Mouse (Mus musculus) myocyte (in vitro differentiated cells): ENCODE measurements around the gene Supt6.

ENCODE experiments used
- CEBPB ChIP-seq: IDR thresholded peaks from 2 replicates; pipeline ENCODE4 v1.6.1; 2011; ENCODE audit warnings: mild to moderate bottlenecking, moderate library complexity; ENCODE audit not compliant: poor library complexity, insufficient read depth, severe bottlenecking
- E2F4 ChIP-seq: IDR thresholded peaks from one replicate; pipeline ENCODE4 v1.6.1; 2011; ENCODE audit warnings: mild to moderate bottlenecking, control low read depth, moderate library complexity; ENCODE audit not compliant: insufficient read depth
- MAX ChIP-seq: IDR thresholded peaks from one replicate; pipeline ENCODE4 v1.6.1; 2011; ENCODE audit warnings: low read depth, mild to moderate bottlenecking, control low read depth
- MYOD1 ChIP-seq, 3 experiments: IDR thresholded peaks; one replicate each; pipeline ENCODE4 v1.6.1; 2011; ENCODE audit warnings: control low read depth in 2 of 3, low read depth in 2 of 3, mild to moderate bottlenecking in 2 of 3, moderate library complexity in 1 of 3; ENCODE audit not compliant: insufficient read length in 2 of 3, control insufficient read depth in 1 of 3
- MYOG ChIP-seq, 3 experiments: IDR thresholded peaks; one replicate each; pipeline ENCODE4 v1.6.1; 2011; ENCODE audit warnings: control low read depth in 2 of 3, low read depth in 2 of 3, mild to moderate bottlenecking in 2 of 3; ENCODE audit not compliant: insufficient read length in 2 of 3, control insufficient read depth in 1 of 3, insufficient read depth in 1 of 3
- POLR2A ChIP-seq: IDR thresholded peaks from one replicate; pipeline ENCODE4 v1.6.1; 2011; ENCODE audit warnings: low read depth, mild to moderate bottlenecking, control low read depth, moderate library complexity; ENCODE audit not compliant: insufficient read length
- POLR2AphosphoS2 ChIP-seq: IDR thresholded peaks from one replicate; pipeline ENCODE4 v1.6.1; 2011; ENCODE audit warnings: low read depth, control low read depth; ENCODE audit not compliant: insufficient read length
- REST ChIP-seq: IDR thresholded peaks from one replicate; pipeline ENCODE4 v1.6.1; 2011; ENCODE audit warnings: mild to moderate bottlenecking, control low read depth, moderate library complexity; ENCODE audit not compliant: insufficient read depth, insufficient read length
- SRF ChIP-seq: IDR thresholded peaks from one replicate; pipeline ENCODE4 v1.6.1; 2011; ENCODE audit warnings: low read depth; ENCODE audit not compliant: control insufficient read depth, insufficient read length
- TCF12 ChIP-seq: IDR thresholded peaks from one replicate; pipeline ENCODE4 v1.6.1; 2011; ENCODE audit warnings: mild to moderate bottlenecking, control low read depth; ENCODE audit not compliant: poor library complexity, insufficient read depth, severe bottlenecking
- TCF3 ChIP-seq: IDR thresholded peaks from one replicate; pipeline ENCODE4 v1.6.1; 2011; ENCODE audit warnings: low read depth, control low read depth; ENCODE audit not compliant: insufficient read length
- USF1 ChIP-seq: IDR thresholded peaks from one replicate; pipeline ENCODE4 v1.6.1; 2011; ENCODE audit warnings: low read depth, mild to moderate bottlenecking, control low read depth, moderate library complexity

- TF ChIP-seq POLR2A: no peak
- TF ChIP-seq REST: no peak
- no peak for TF ChIP-seq USF1
- TF ChIP-seq MYOD1 (IDR thresholded peaks at IDR 0.05; ENCODE audit: control insufficient read depth in 1 of 3, insufficient read length in 2 of 3, low read depth in 2 of 3): no peak
- TF ChIP-seq MAX: no peak
- no peak for TF ChIP-seq TCF12
- no peak for TF ChIP-seq CEBPB
- TF ChIP-seq E2F4: no peak
- TF ChIP-seq MYOG (IDR thresholded peaks at IDR 0.05; ENCODE audit: control insufficient read depth in 1 of 3, insufficient read depth in 1 of 3, insufficient read length in 2 of 3, low read depth in 2 of 3): no peak
- no peak for TF ChIP-seq SRF
- TF ChIP-seq POLR2AphosphoS2: no peak
- no peak for TF ChIP-seq TCF3
Measured at GRCm38 (mm10) chr11:78271986-78272385, 26.2 kb upstream of the Supt6 start.
